Mouse (Mus musculus) liver, embryonic 15.5 days (tissue): ENCODE measurements at regions not wholly inside any gene's neighbourhood (a gene's known extent, or its start where the extent isn't known, plus 50 kb on each side); places are given as distances from the start of the nearest gene placed in this dataset.

Experiments used
- ATAC-seq: fragments of 200-750 bp; cut with Nextera tagmentation; 2 replicates; pipeline ENCODE4 v1.8.0; 2017; ENCODE audit warnings: moderate number of reproducible peaks, mild to moderate bottlenecking, moderate library complexity; ENCODE audit not compliant: insufficient read depth
- H3K27ac ChIP-seq: fragments of 300-500 bp; sonication (generic); replicated peaks from 2 replicates; pipeline ENCODE4 v1.5.1; 2015; ENCODE audit warnings: mild to moderate bottlenecking, inconsistent platforms
- H3K27me3 ChIP-seq: fragments of 300-500 bp; sonication (generic); 2 replicates; pipeline ENCODE4 v1.6.1; 2015; ENCODE audit warnings: mild to moderate bottlenecking, inconsistent platforms
- H3K36me3 ChIP-seq: fragments of 300-500 bp; sonication (generic); replicated peaks from 2 replicates; pipeline ENCODE4 v1.6.1; 2015; ENCODE audit warnings: moderate library complexity, mild to moderate bottlenecking, inconsistent platforms
- H3K4me1 ChIP-seq: fragments of 300-500 bp; sonication (generic); replicated peaks from 2 replicates; pipeline ENCODE4 v1.6.1; 2015; ENCODE audit warnings: inconsistent platforms
- H3K4me2 ChIP-seq: fragments of 300-500 bp; sonication (generic); 2 replicates; pipeline ENCODE4 v1.6.1; 2015; ENCODE audit warnings: moderate library complexity, mild to moderate bottlenecking, inconsistent platforms
- H3K4me3 ChIP-seq: fragments of 300-500 bp; sonication (generic); replicated peaks from 2 replicates; pipeline ENCODE4 v1.5.1; 2015; ENCODE audit warnings: mild to moderate bottlenecking, inconsistent platforms
- H3K9ac ChIP-seq: fragments of 300-500 bp; sonication (generic); 2 replicates; pipeline ENCODE4 v1.6.1; 2015; ENCODE audit warnings: moderate library complexity, mild to moderate bottlenecking, inconsistent platforms
- H3K9me3 ChIP-seq: fragments of 300-500 bp; sonication (generic); replicated peaks from 2 replicates; pipeline ENCODE4 v1.6.1; 2016; ENCODE audit warnings: inconsistent platforms
- WGBS: fragments of 180-500 bp; shearing (Covaris S2); methylation state at CpG from one replicate; pipeline ENCODE4 v1.1.7; 2015; ENCODE audit warnings: mixed read lengths; ENCODE audit not compliant: insufficient replicate concordance; 5-methylcytosine and 5-hydroxymethylcytosine counted together

DNA sequence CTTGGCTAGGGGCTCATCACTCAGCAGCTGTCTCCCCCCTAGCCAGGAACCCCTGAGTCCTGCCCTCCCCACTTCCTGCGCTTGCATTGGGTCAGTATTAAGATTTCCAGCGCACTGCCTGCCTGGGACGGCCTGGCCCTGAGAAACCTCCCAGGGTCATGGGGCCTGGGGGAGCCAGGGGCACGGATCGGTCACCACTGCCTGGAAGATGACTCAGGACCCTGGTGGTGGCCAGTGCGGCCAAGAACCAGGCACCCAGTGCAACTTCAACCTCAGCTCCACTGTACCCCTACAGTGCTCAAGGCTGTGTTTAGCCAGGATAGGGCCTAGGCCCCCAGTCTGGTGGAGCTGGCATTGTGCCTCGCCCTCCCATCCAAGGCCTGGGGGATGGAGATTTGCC lies 111.9 kb upstream of the Zbtb40 start:
- no peak for ATAC-seq
- WGBS, result 63% methylated on average over 7 of the region's 7 CpGs
- H3K36me3 ChIP-seq, result no peaks in the 10 kb centered on the region

DNA sequence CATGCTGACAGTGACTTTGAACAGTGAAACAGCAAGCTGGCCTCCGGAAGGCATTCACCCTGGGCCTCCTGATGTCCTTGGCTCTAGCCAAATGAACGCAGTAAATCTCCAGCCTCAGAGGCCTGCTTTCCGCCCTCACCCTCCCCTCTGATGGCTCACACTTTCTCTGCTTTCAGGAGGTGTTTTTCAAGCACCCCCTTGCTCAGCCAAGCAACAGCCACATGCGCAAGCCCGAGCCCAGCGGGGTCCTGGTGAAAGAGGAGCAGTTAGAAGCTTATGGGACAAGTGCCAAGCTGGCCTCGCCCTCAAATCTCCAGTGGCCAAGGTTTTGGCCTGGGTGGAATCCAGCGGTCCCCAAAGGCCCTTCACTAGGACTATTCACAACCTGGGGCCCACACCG lies 109.6 kb upstream of the Zbtb40 start:
- H3K4me1 ChIP-seq, result no peaks in the 10 kb centered on the region
- H3K9ac ChIP-seq, result no peak overlapping the region
- H3K36me3 ChIP-seq, result no peaks in the 10 kb centered on the region
- H3K4me2 ChIP-seq, result no peak overlapping the region
- no peaks in the 10 kb centered on the region for H3K9me3 ChIP-seq
- no peak overlapping the region for H3K4me3 ChIP-seq
- H3K27ac ChIP-seq, result no peak overlapping the region
- no peak for ATAC-seq
- WGBS, result 61% methylated on average over 9 of the region's 9 CpGs
- H3K27me3 ChIP-seq, result peaks cover 72% of the 10 kb centered on the region

More for the DNA sequence above, 111.9 kb upstream of the Zbtb40 start:
- no peak overlapping the region for H3K4me2 ChIP-seq
- no peaks in the 10 kb centered on the region for H3K9me3 ChIP-seq
- no peak overlapping the region for H3K4me3 ChIP-seq
- no peaks in the 10 kb centered on the region for H3K4me1 ChIP-seq
- peaks cover 71% of the 10 kb centered on the region for H3K27me3 ChIP-seq
- no peak overlapping the region for H3K27ac ChIP-seq
- no peak overlapping the region for H3K9ac ChIP-seq

DNA sequence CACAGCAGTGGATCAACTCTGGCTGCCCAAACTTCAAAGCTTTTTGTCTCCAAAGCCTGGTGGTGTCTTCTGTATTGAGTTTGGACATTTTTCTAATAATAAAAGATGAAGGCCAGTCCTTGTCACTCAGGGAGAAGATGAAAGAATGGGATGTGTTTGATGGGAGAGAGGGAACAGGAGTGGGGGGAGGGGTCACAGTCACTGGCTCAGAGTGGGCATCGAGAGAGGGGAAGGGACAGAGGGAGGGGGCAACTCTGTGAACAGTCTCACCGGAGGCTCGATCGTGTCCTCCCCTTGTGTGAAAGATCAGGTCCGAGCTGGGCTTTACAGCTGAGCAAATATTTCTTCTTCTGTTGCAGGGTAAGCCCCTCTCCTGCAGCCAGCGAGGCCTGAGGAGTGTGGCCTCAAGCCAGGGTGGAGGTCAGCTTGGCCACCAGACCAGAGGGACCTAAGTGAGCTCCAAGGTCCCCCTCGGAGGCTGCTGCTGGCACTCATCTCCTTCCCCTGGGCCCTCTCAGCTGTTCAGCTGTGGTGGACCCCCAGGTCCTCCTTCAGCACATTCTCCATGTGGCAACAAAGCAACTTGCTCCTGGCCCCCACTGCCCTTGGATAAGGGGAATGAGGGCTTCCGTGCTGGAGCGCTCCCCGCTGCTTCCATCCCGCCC lies 108.0 kb upstream of the Zbtb40 start:
- Histone ChIP-seq H3K27me3 (peaks cover 63% of the 10 kb centered on the region), H3K4me1 (no peaks in the 10 kb centered on the region), H3K9ac (no peak overlapping the region), H3K27ac (no peak overlapping the region), H3K4me3 (no peak overlapping the region), H3K4me2 (no peak overlapping the region), H3K9me3 (no peaks in the 10 kb centered on the region), H3K36me3 (no peaks in the 10 kb centered on the region)
- ATAC-seq, result no peak
- WGBS, result 57% methylated on average over 11 of the region's 11 CpGs

DNA sequence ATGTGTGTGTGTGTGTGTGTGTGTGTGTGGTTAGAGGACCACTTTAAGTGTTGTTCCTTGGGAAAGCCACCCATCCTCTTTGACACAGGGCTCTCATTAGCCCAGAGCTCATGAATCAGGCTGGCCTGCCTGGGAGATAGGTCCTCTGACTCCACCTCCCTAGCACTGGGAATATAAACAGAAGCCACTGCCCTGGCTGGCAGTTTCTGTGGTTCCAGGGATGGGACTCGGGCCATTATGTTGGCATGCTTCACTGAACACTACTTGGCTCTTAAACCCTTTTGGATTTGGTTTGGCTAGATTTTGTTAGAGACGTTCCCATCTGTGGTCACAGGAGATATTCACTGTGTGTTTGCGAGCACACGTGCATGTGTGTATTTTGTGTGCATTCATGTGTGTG lies 100.2 kb upstream of the Zbtb40 start:
- ATAC-seq, result no peak
- 72% methylated on average over 4 of the region's 4 CpGs for WGBS

DNA sequence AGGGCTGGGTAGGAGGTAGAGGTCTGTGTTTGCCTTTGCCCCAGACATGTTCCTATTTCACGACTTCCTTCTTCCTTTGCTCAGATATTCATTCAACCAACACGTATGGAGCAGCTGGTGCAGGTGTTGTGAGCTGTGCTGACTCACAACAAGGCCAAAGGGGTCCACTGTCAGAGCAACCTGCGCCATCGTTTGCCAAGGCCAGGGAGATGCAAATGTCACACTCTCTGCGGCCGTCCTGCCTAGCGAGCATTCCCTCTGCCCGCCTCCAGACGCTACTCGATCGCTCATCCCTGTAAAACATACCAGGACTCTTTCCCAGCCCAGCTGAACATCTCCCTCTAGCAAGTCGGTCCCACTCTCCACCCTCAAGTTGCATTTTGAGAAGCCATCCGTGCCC lies 99.2 kb upstream of the Zbtb40 start:
- Histone ChIP-seq H3K4me1 (no peaks in the 10 kb centered on the region), H3K9me3 (no peaks in the 10 kb centered on the region), H3K27ac (no peak overlapping the region), H3K36me3 (no peaks in the 10 kb centered on the region), H3K4me3 (no peak overlapping the region), H3K27me3 (peaks cover 19% of the 10 kb centered on the region; the same call in 1 of the 2 replicates), H3K4me2 (no peak overlapping the region), H3K9ac (no peak overlapping the region)
- ATAC-seq, result no peak
- WGBS, result 65% methylated on average over 13 of the region's 13 CpGs

More for the DNA sequence above, 100.2 kb upstream of the Zbtb40 start:
- Histone ChIP-seq H3K4me1 (no peaks in the 10 kb centered on the region), H3K4me3 (no peak overlapping the region), H3K27ac (no peak overlapping the region), H3K9me3 (no peaks in the 10 kb centered on the region), H3K9ac (no peak overlapping the region), H3K27me3 (peaks cover 19% of the 10 kb centered on the region), H3K36me3 (no peaks in the 10 kb centered on the region), H3K4me2 (no peak overlapping the region)

DNA sequence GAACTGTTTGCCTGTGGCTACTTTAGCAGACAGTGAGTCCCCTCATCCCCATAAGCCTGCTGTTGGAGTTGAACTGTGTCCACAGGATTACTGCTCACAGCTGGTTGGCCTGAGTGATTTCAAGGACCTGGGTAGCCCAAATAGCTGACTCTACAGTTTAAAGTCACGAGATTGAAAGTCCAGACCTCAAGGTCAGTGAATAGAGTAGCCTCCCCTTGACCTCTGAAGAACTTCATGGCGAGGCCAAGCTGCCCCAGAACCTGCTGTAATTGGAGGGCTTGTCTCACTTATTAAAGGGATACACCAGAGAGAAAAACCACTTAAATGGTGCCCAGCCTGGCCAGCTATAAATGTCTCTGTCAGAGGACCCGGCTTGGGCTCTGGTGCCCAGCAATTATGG lies 97.7 kb upstream of the Zbtb40 start:
- Histone ChIP-seq H3K27me3 (peaks cover 28% of the 10 kb centered on the region; the same call in 1 of the 2 replicates), H3K4me2 (no peak overlapping the region), H3K4me3 (no peak overlapping the region), H3K36me3 (no peaks in the 10 kb centered on the region), H3K27ac (no peak overlapping the region), H3K9ac (no peak overlapping the region), H3K4me1 (no peaks in the 10 kb centered on the region), H3K9me3 (no peaks in the 10 kb centered on the region)
- ATAC-seq, result no peak
- WGBS, result 49% methylated on average over 3 of the region's 3 CpGs

GRCm38 (mm10) chr4:137142316-137142715 lies 93.7 kb upstream of the Zbtb40 start:
- no peaks in the 10 kb centered on the region for H3K4me1 ChIP-seq
- H3K9me3 ChIP-seq, result no peaks in the 10 kb centered on the region
- no peaks in the 10 kb centered on the region for H3K36me3 ChIP-seq
- WGBS, result 36% methylated on average over 9 of the region's 9 CpGs
- no peak overlapping the region for H3K4me3 ChIP-seq
- H3K9ac ChIP-seq, result no peak overlapping the region
- no peak overlapping the region for H3K27ac ChIP-seq
- H3K4me2 ChIP-seq, result no peak overlapping the region
- ATAC-seq, result no peak
- H3K27me3 ChIP-seq, result peaks cover 48% of the 10 kb centered on the region

GRCm38 (mm10) chr4:137139051-137139705 lies 90.6 kb upstream of the Zbtb40 start:
- Histone ChIP-seq H3K27ac (no peak overlapping the region), H3K4me3 (no peak overlapping the region), H3K36me3 (no peaks in the 10 kb centered on the region), H3K27me3 (peaks cover 72% of the 10 kb centered on the region), H3K9me3 (no peaks in the 10 kb centered on the region), H3K4me2 (no peak overlapping the region), H3K4me1 (no peaks in the 10 kb centered on the region), H3K9ac (no peak overlapping the region)
- 62% methylated on average over 17 of the region's 17 CpGs for WGBS
- no peak for ATAC-seq

GRCm38 (mm10) chr4:137138127-137138526 lies 89.5 kb upstream of the Zbtb40 start:
- Histone ChIP-seq H3K4me1 (no peaks in the 10 kb centered on the region), H3K9me3 (no peaks in the 10 kb centered on the region), H3K4me2 (no peak overlapping the region), H3K27ac (no peak overlapping the region), H3K27me3 (peaks cover 79% of the 10 kb centered on the region), H3K36me3 (no peaks in the 10 kb centered on the region), H3K9ac (no peak overlapping the region), H3K4me3 (no peak overlapping the region)
- ATAC-seq, result no peak
- 40% methylated on average over 6 of the region's 6 CpGs for WGBS

GRCm38 (mm10) chr4:137136313-137136712 lies 87.7 kb upstream of the Zbtb40 start:
- Histone ChIP-seq H3K27me3 (peaks cover 84% of the 10 kb centered on the region), H3K9me3 (no peaks in the 10 kb centered on the region), H3K4me2 (no peak overlapping the region), H3K36me3 (no peaks in the 10 kb centered on the region), H3K27ac (no peak overlapping the region), H3K4me3 (no peak overlapping the region), H3K9ac (no peak overlapping the region), H3K4me1 (no peaks in the 10 kb centered on the region)
- 48% methylated on average over 4 of the region's 4 CpGs for whole genome bisulfite sequencing
- no peak for ATAC-seq

DNA sequence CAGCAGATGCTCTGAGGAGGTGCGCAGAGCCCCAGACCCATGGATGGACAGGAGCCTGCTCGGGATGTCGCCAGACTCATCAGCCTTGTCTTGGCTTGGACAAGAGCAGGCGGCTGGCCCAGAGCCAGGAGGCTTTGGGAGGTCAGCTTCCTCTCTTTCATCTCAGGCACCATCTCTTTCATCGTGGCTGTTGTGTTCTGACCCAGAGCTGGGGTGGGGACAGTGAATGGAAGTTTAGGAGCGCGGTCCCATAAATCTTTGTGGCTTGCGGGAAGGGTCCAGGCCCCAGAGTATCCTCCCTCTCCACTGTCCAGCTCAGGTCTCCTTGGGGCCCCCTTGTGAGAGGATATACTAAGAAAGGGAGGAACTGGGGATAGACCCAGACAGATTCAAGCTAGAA lies 87.2 kb upstream of the Zbtb40 start:
- peaks cover 82% of the 10 kb centered on the region for H3K27me3 ChIP-seq

DNA sequence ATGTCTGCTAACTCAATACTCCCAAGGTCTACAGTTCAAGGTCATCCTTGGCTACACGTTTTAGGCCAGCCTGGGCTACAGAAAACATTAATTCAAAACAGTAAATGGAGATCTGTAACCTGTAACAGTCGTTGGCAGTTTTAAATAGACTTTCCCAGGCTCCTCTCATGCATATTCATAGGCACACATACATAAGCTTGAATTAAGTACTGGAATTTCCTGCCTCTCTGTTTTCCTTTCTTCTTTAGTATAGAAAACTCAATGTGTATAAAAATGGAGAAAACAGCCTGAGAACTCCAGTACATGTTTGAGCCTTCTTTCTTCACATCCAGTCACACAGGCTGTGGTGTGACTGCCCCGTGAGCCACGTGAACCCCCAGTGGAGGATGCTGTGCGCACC lies 86.0 kb upstream of the Zbtb40 start:
- ATAC-seq, result no peak
- Histone ChIP-seq H3K27me3 (peaks cover 82% of the 10 kb centered on the region), H3K4me3 (no peak overlapping the region), H3K9ac (no peak overlapping the region), H3K4me2 (no peak overlapping the region), H3K36me3 (no peaks in the 10 kb centered on the region), H3K9me3 (no peaks in the 10 kb centered on the region), H3K4me1 (no peaks in the 10 kb centered on the region), H3K27ac (no peak overlapping the region)
- WGBS, result 53% methylated on average over 5 of the region's 5 CpGs

More for the DNA sequence above, 87.2 kb upstream of the Zbtb40 start:
- ATAC-seq, result no peak
- Histone ChIP-seq H3K27ac (no peak overlapping the region), H3K9ac (no peak overlapping the region), H3K4me3 (no peak overlapping the region), H3K9me3 (no peaks in the 10 kb centered on the region), H3K4me2 (no peak overlapping the region), H3K4me1 (no peaks in the 10 kb centered on the region), H3K36me3 (no peaks in the 10 kb centered on the region)
- 53% methylated on average over 8 of the region's 8 CpGs for WGBS
